Mouse (Mus musculus) ES-Bruce4 (cell line): ENCODE measurements around the gene Lama4. TPM values are rescaled to one million over a fixed set of nuclear protein-coding genes. Genes with fewer than 3 reads are reported as not detected.

Experiments
- H3K27ac ChIP-seq: 2 replicates; pipeline ENCODE4 v1.5.1; 2012; ENCODE audit warnings: low read length, inconsistent platforms; ENCODE audit not compliant: insufficient read depth
- H3K27me3 ChIP-seq: 2 replicates; pipeline ENCODE4 v1.6.1; 2012; ENCODE audit warnings: mild to moderate bottlenecking, low read length, inconsistent platforms; ENCODE audit not compliant: control insufficient read depth, poor library complexity, insufficient read depth, severe bottlenecking
- H3K36me3 ChIP-seq: 2 replicates; pipeline ENCODE4 v1.6.1; 2012; ENCODE audit warnings: inconsistent platforms, mild to moderate bottlenecking, low read length, moderate library complexity; ENCODE audit not compliant: control insufficient read depth, poor library complexity, insufficient read depth, severe bottlenecking
- H3K4me1 ChIP-seq: one replicate; pipeline ENCODE4 v1.8.1; 2011; ENCODE audit warnings: low read length; ENCODE audit not compliant: control insufficient read depth, insufficient read depth
- H3K4me3 ChIP-seq: 2 replicates; pipeline ENCODE4 v1.5.1; 2011; ENCODE audit warnings: low read depth, mild to moderate bottlenecking, low read length
- H3K9ac ChIP-seq: 2 replicates; pipeline ENCODE4 v1.6.1; 2012; ENCODE audit warnings: low read depth, mild to moderate bottlenecking, inconsistent platforms; ENCODE audit not compliant: poor library complexity, severe bottlenecking
- H3K9me3 ChIP-seq: replicated peaks from 2 replicates; pipeline ENCODE4 v1.6.1; 2012; ENCODE audit warnings: mild to moderate bottlenecking, low read length, inconsistent platforms; ENCODE audit not compliant: control insufficient read depth, poor library complexity, insufficient read depth, severe bottlenecking
- CTCF ChIP-seq: IDR thresholded peaks from one replicate; pipeline ENCODE4 v1.8.1; 2011; ENCODE audit warnings: low read depth, low read length
- EP300 ChIP-seq: IDR thresholded peaks from 2 replicates; pipeline ENCODE4 v1.6.1; 2011; ENCODE audit warnings: low read depth, low read length; ENCODE audit not compliant: insufficient read depth
- POLR2A ChIP-seq: IDR thresholded peaks from one replicate; pipeline ENCODE4 v1.8.1; 2011; ENCODE audit warnings: low read length; ENCODE audit not compliant: insufficient read depth
- polyA plus RNA-seq: library from polyadenylated mRNA; stranded (reverse); fragments of >200 nt; gene quantifications from 2 replicates; pipeline ENCODE4 v1.2.4, GENCODE M21; 2011; ENCODE audit warnings: low read depth; ENCODE audit not compliant: missing spikeins, insufficient read depth, insufficient read length

Lama4 gene
- polyA plus RNA-seq, 1 experiment, result 1.7 TPM

- no peaks in the 10 kb centered on the region for H3K4me1 ChIP-seq
- H3K27me3 ChIP-seq, result no peaks in the 10 kb centered on the region
- peaks cover 10% of the 10 kb centered on the region for H3K9me3 ChIP-seq
- peaks cover 18% of the 10 kb centered on the region for H3K36me3 ChIP-seq
- H3K9ac ChIP-seq, result no peak overlapping the region
- no peak overlapping the region for H3K27ac ChIP-seq
- H3K4me3 ChIP-seq, result no peak overlapping the region
- TF ChIP-seq CTCF, result no peak
- TF ChIP-seq POLR2A, result no peak
- TF ChIP-seq EP300, result no peak
These were observed 175.5 kb downstream of the Lama4 start for GRCm38 (mm10) chr10:39140843-39141242.

- H3K27me3 ChIP-seq, result no peaks in the 10 kb centered on the region
- no peak overlapping the region for H3K27ac ChIP-seq
- no peak overlapping the region for H3K4me3 ChIP-seq
- H3K36me3 ChIP-seq, result peaks cover 18% of the 10 kb centered on the region
- H3K9ac ChIP-seq, result no peak overlapping the region
- H3K9me3 ChIP-seq, result peaks cover 10% of the 10 kb centered on the region
- no peaks in the 10 kb centered on the region for H3K4me1 ChIP-seq
- TF ChIP-seq CTCF, result no peak
- TF ChIP-seq EP300, result no peak
- TF ChIP-seq POLR2A, result no peak
These were observed 176.1 kb downstream of the Lama4 start for GRCm38 (mm10) chr10:39141401-39141800.

GRCm38 (mm10) chr10:39142216-39142615 lies 176.9 kb downstream of the Lama4 start:
- no peak overlapping the region for H3K27ac ChIP-seq
- peaks cover 10% of the 10 kb centered on the region for H3K9me3 ChIP-seq
- TF ChIP-seq POLR2A (no peak), CTCF (no peak), EP300 (no peak)
- peaks cover 19% of the 10 kb centered on the region for H3K36me3 ChIP-seq
- no peak overlapping the region for H3K9ac ChIP-seq
- H3K4me3 ChIP-seq, result no peak overlapping the region
- H3K4me1 ChIP-seq, result no peaks in the 10 kb centered on the region
- no peaks in the 10 kb centered on the region for H3K27me3 ChIP-seq

- Histone ChIP-seq H3K9me3 (no peaks in the 10 kb centered on the region), H3K36me3 (no peaks in the 10 kb centered on the region), H3K27ac (no peak overlapping the region), H3K4me1 (peaks cover 1% of the 10 kb centered on the region), H3K27me3 (no peaks in the 10 kb centered on the region), H3K4me3 (no peak overlapping the region), H3K9ac (no peak overlapping the region)
- TF ChIP-seq POLR2A (no peak), CTCF (no peak), EP300 (no peak)
These were observed 191.4 kb downstream of the Lama4 start for GRCm38 (mm10) chr10:39156719-39157118.

- Histone ChIP-seq H3K36me3 (no peaks in the 10 kb centered on the region), H3K9me3 (no peaks in the 10 kb centered on the region), H3K27me3 (no peaks in the 10 kb centered on the region), H3K4me3 (no peak overlapping the region), H3K9ac (no peak overlapping the region), H3K4me1 (peaks cover 1% of the 10 kb centered on the region), H3K27ac (no peak overlapping the region)
- TF ChIP-seq CTCF (no peak), EP300 (no peak), POLR2A (no peak)
These were observed 192.0 kb downstream of the Lama4 start for GRCm38 (mm10) chr10:39157321-39157720.

- Histone ChIP-seq H3K9ac (no peak overlapping the region), H3K4me1 (peaks cover 1% of the 10 kb centered on the region), H3K4me3 (no peak overlapping the region), H3K9me3 (no peaks in the 10 kb centered on the region), H3K27me3 (no peaks in the 10 kb centered on the region), H3K27ac (no peak overlapping the region), H3K36me3 (no peaks in the 10 kb centered on the region)
- TF ChIP-seq CTCF (peak; percentile 48), EP300 (no peak), POLR2A (no peak)
These were observed 193.0 kb downstream of the Lama4 start for GRCm38 (mm10) chr10:39158306-39158705.

Other genes starting within 250 kb of the Lama4 start
- gene Rfpl4b, start 143.7 kb upstream of the Lama4 start, polyA plus RNA-seq, result not detected in 2 replicates
- 3.5 and 4.5 TPM in 2 replicates for gene Fam229b, start 168.4 kb downstream of the Lama4 start, polyA plus RNA-seq
- 24.6 and 25.6 TPM in 2 replicates for gene Tube1, start 168.5 kb downstream of the Lama4 start, polyA plus RNA-seq
- gene Ccn6, start 198.3 kb downstream of the Lama4 start, polyA plus RNA-seq, result not detected in 2 replicates